Mouse (Mus musculus): ENCODE data around the gene Rrp15. TPM values are rescaled to one million over a fixed set of nuclear protein-coding genes. Genes with fewer than 3 reads are reported as not detected.
A peak's percentile ranks its signal among the peaks of the same experiment; 100 is the strongest.

The Rrp15 gene
- polyA plus RNA-seq, 1 experiment from 2014 or later, result 49.1 TPM

DNA sequence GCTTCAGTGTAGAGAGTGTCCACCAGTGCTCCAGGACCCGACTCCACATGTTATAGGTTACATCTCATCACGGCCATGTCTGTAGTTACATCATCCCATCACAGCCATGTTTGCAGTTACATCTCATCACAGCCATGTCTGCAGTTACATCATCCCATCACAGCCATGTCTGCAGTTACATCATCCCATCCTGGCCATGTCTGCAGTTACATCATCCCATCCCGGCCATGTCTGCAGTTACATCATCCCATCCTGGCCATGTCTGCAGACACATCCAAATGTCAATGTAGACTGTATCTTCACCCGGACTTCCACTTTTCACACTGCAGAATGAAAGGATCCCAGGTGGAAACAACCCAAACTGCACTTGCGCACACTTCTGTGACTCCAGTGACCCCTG lies 13.6 kb downstream of the Rrp15 start:
- Histone ChIP-seq H3K27me3 (replicated peaks) (no peaks in the 10 kb centered on the region), H3K4me2 (replicated peaks) (no peak overlapping the region), H3K9me3 (no peaks in the 10 kb centered on the region), H3K36me3 (peaks cover 47% of the 10 kb centered on the region), H3K4me1 (no peaks in the 10 kb centered on the region), H3K4me3 (no peak overlapping the region), H3K27ac (no peak overlapping the region), H3K9ac (no peak overlapping the region)
- 97% methylated on average over 5 of the region's 5 CpGs for WGBS
- no peak for ATAC-seq (ENCODE audit: low FRiP score, low read depth)

- H3K9ac ChIP-seq, result no peak overlapping the region
- peaks cover 34% of the 10 kb centered on the region for H3K36me3 ChIP-seq
- H3K9me3 ChIP-seq, result no peaks in the 10 kb centered on the region
- 97% methylated on average over 8 of the region's 8 CpGs for WGBS
- no peak for ATAC-seq (ENCODE audit: low FRiP score, low read depth)
- H3K4me3 ChIP-seq, result no peak overlapping the region
- no peak overlapping the region for H3K4me2 ChIP-seq (replicated peaks)
- no peak overlapping the region for H3K27ac ChIP-seq
- no peaks in the 10 kb centered on the region for H3K4me1 ChIP-seq
- H3K27me3 ChIP-seq (replicated peaks), result no peaks in the 10 kb centered on the region
Observed at GRCm38 (mm10) chr1:186733052-186733451, 16.1 kb downstream of the Rrp15 start.

DNA sequence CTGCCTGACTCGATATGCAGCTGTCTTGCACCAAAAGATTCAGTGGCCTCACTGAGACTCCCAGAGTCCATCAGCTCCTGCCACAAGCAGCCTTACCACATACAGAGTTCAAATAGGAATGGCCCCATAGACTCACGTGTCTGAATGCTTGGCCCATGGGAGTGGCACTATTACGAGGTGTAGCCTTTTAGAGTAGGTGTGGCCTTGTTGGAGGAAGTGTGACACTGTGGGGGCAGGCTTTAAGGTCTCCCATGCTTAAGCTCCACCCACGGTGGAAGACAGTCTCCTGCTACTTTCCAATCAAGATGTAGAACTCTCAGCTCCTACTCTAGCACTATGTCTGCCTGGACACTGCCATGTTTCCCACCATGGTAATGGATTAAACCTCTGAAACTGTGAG lies 20.4 kb downstream of the Rrp15 start:
- H3K27ac ChIP-seq, result no peak overlapping the region
- no peaks in the 10 kb centered on the region for H3K27me3 ChIP-seq (replicated peaks)
- H3K36me3 ChIP-seq, result no peaks in the 10 kb centered on the region
- H3K4me2 ChIP-seq (replicated peaks), result no peak overlapping the region
- no peak for ATAC-seq (ENCODE audit: low FRiP score, low read depth)
- no peak overlapping the region for H3K9ac ChIP-seq
- WGBS, result 65% methylated on average over 4 of the region's 4 CpGs
- no peaks in the 10 kb centered on the region for H3K4me1 ChIP-seq
- H3K4me3 ChIP-seq, result no peak overlapping the region
- H3K9me3 ChIP-seq, result no peaks in the 10 kb centered on the region

- Histone ChIP-seq H3K4me1 (no peaks in the 10 kb centered on the region), H3K4me3 (no peak overlapping the region), H3K27me3 (replicated peaks) (no peaks in the 10 kb centered on the region), H3K27ac (no peak overlapping the region), H3K9ac (no peak overlapping the region), H3K36me3 (no peaks in the 10 kb centered on the region), H3K9me3 (no peaks in the 10 kb centered on the region), H3K4me2 (replicated peaks) (no peak overlapping the region)
- ATAC-seq (ENCODE audit: low FRiP score, low read depth), result no peak
- WGBS, result 61% methylated on average over 7 of the region's 7 CpGs
Observed at GRCm38 (mm10) chr1:186726117-186726516, 23.0 kb downstream of the Rrp15 start.

DNA sequence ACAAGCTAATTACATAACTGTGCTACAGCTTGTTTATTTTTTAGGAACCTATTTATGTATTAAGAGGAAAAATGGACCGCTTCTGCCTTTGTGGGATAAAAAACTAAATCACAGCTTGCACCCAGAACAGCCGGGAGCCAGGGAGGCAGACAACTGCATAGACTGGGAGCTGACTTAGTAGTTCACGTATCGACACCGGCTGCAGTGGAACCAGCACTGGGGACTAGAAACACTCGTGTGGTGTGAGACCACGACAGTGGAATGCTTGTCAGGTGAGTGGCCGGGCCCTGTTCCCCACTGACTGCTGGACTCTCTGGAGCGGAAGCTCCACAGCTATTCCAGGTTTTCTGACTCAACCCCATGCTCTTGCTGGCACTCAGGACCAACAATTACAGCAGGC lies 26.9 kb downstream of the Rrp15 start:
- WGBS, result 89% methylated on average over 9 of the region's 9 CpGs
- H3K4me1 ChIP-seq, result no peaks in the 10 kb centered on the region
- no peaks in the 10 kb centered on the region for H3K27me3 ChIP-seq (replicated peaks)
- H3K9me3 ChIP-seq, result no peaks in the 10 kb centered on the region
- peaks cover 12% of the 10 kb centered on the region; the same call in 1 of the 2 replicates for H3K36me3 ChIP-seq
- H3K9ac ChIP-seq, result no peak overlapping the region
- H3K4me2 ChIP-seq (replicated peaks), result no peak overlapping the region
- no peak overlapping the region for H3K4me3 ChIP-seq
- H3K27ac ChIP-seq, result no peak overlapping the region
- ATAC-seq (ENCODE audit: low FRiP score, low read depth), result no peak

DNA sequence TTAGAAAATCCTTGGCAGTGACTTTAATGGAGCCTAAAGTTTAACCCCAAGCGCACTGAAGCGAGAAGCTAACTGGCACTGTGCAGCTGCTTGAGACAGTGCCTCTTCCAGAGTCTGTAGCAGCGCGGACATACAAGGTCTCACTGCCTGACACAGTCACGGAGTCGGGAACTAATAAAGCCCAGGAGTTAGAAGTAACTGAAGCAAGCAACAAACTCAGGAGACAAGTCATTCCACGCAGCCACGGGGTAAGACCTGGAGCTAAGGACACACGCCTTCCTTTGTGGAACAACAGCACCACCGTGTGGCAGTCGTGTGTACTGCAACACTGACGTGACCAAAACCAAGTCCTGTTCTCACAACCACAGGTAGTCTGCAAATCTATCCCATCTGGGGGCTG lies 27.3 kb downstream of the Rrp15 start:
- H3K9me3 ChIP-seq, result no peaks in the 10 kb centered on the region
- peaks cover 12% of the 10 kb centered on the region; the same call in 1 of the 2 replicates for H3K36me3 ChIP-seq
- 39% methylated on average over 12 of the region's 12 CpGs for WGBS
- H3K27me3 ChIP-seq (replicated peaks), result no peaks in the 10 kb centered on the region
- no peak overlapping the region for H3K4me3 ChIP-seq
- no peak overlapping the region for H3K27ac ChIP-seq
- H3K4me1 ChIP-seq, result no peaks in the 10 kb centered on the region
- H3K9ac ChIP-seq, result no peak overlapping the region
- no peak overlapping the region for H3K4me2 ChIP-seq (replicated peaks)
- ATAC-seq (ENCODE audit: low FRiP score, low read depth), result peak; percentile 61

DNA sequence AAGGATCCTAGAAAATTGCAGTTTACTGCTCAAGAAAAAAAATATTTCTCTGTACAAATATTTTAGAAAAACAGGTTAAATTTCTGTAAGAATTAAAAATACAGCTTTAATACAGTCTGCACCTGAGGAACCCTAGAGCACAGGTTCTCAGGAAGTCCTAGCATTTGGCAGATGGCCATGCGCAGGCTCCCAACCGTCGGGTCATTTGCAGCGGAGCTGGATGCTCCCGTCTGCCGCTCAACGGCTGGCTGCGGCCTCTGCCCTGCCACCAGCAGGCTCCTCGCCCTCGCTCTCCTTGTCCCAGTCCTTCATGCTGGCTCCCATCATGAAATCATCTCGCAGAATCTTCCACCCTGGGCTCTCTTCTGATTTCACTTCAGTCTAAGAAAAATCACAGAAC lies 28.0 kb downstream of the Rrp15 start:
- Histone ChIP-seq H3K9ac (no peak overlapping the region), H3K4me3 (no peak overlapping the region)
- 94% methylated on average over 11 of the region's 11 CpGs for WGBS

GRCm38 (mm10) chr1:186719708-186720107 lies 29.4 kb downstream of the Rrp15 start:
- Histone ChIP-seq H3K9ac (no peak overlapping the region), H3K4me3 (no peak overlapping the region), H3K36me3 (peaks cover 12% of the 10 kb centered on the region; the same call in 1 of the 2 replicates), H3K27me3 (replicated peaks) (no peaks in the 10 kb centered on the region), H3K27ac (no peak overlapping the region), H3K4me1 (no peaks in the 10 kb centered on the region), H3K4me2 (replicated peaks) (no peak overlapping the region), H3K9me3 (no peaks in the 10 kb centered on the region)
- no peak for ATAC-seq (ENCODE audit: low FRiP score, low read depth)
- WGBS, result 92% methylated on average over 9 of the region's 9 CpGs

More for the DNA sequence above, 28.0 kb downstream of the Rrp15 start:
- Histone ChIP-seq H3K27ac (no peak overlapping the region), H3K9me3 (no peaks in the 10 kb centered on the region), H3K4me1 (no peaks in the 10 kb centered on the region), H3K4me2 (replicated peaks) (no peak overlapping the region), H3K27me3 (replicated peaks) (no peaks in the 10 kb centered on the region), H3K36me3 (peaks cover 12% of the 10 kb centered on the region; the same call in 1 of the 2 replicates)
- no peak for ATAC-seq (ENCODE audit: low FRiP score, low read depth)

DNA sequence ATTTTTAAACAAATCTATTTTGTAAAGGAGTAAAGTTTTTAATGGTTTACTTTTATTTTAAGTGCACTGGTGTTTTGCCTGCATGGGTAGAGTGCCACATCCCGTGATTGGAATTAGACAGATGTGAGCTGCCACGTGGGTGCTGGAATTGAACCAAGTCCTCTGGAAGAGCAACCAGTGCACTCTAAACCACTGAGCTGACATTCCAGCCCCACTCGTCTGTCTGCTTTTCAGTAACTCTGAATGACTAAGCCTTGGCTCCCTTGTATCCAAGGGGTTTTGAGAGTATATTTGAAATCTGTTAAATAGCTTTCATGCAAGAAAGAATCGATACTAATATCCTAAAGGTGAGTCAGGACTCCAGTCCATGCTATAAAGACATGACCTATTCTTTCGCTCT lies 30.3 kb downstream of the Rrp15 start:
- H3K4me1 ChIP-seq, result no peaks in the 10 kb centered on the region
- no peak overlapping the region for H3K4me3 ChIP-seq
- no peak overlapping the region for H3K27ac ChIP-seq
- H3K4me2 ChIP-seq (replicated peaks), result no peak overlapping the region
- 92% methylated on average over 5 of the region's 5 CpGs for WGBS
- H3K27me3 ChIP-seq (replicated peaks), result no peaks in the 10 kb centered on the region
- no peak for ATAC-seq (ENCODE audit: low FRiP score, low read depth)
- no peak overlapping the region for H3K9ac ChIP-seq
- peaks cover 12% of the 10 kb centered on the region; the same call in 1 of the 2 replicates for H3K36me3 ChIP-seq
- H3K9me3 ChIP-seq, result no peaks in the 10 kb centered on the region

DNA sequence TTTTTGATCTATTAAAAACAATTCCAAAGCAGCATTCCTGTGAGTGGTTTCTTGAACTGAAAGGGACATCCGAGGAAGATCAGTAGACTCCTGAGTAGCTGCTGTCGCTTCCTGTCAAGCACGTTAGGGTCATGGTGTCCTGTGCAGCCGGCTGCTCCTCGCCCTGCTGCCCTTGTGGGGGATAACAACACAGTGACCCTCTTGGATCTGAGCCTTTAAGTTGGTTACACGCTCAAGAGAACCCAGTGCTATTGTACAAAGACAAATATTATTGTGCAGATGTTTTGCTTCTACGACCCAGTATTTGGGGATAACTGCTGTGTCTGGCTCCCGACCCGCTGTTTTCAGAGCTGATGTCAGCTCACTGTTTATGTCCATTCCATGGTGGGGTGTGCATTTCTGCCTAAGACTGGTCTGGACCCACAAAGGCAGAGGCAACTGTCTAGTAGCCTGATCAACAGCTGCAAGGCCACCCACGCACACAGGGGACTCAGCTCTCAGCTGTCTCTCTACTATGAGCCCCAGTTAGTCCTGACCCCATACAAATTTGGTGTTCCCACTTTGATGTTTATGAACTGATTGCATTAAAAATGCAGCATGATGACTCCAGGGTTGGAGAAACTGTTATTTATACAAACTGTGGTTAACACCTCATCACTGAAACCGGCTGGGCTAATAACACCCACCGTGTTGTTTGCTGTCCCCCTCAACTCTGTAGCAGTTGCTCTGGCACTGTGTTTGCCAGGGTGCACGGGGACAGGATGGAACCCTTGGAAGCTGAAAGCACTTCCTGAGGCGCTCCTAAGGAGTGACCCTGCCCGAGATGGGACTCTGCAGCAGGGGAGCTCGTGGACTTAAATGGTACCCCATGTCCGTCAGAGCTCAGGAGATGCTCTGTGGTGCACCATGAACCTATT lies 33.9 kb downstream of the Rrp15 start:
- 85% methylated on average over 17 of the region's 17 CpGs for WGBS
- no peaks in the 10 kb centered on the region for H3K27me3 ChIP-seq (replicated peaks)
- no peak for ATAC-seq (ENCODE audit: low FRiP score, low read depth)

GRCm38 (mm10) chr1:186714215-186714614 lies 34.9 kb downstream of the Rrp15 start:
- 83% methylated on average over 4 of the region's 4 CpGs for WGBS
- no peak overlapping the region for H3K27ac ChIP-seq
- no peak overlapping the region for H3K4me2 ChIP-seq (replicated peaks)
- H3K36me3 ChIP-seq, result no peaks in the 10 kb centered on the region; the same call in 1 of the 2 replicates
- no peak for ATAC-seq (ENCODE audit: low FRiP score, low read depth)
- H3K4me1 ChIP-seq, result no peaks in the 10 kb centered on the region
- H3K4me3 ChIP-seq, result no peak overlapping the region
- no peaks in the 10 kb centered on the region for H3K9me3 ChIP-seq
- H3K27me3 ChIP-seq (replicated peaks), result no peaks in the 10 kb centered on the region
- H3K9ac ChIP-seq, result no peak overlapping the region

More for the DNA sequence above, 33.9 kb downstream of the Rrp15 start:
- Histone ChIP-seq H3K27ac (no peak overlapping the region), H3K4me1 (no peaks in the 10 kb centered on the region), H3K4me2 (replicated peaks) (no peak overlapping the region), H3K36me3 (peaks cover 8% of the 10 kb centered on the region; the same call in 1 of the 2 replicates), H3K9ac (no peak overlapping the region), H3K9me3 (no peaks in the 10 kb centered on the region), H3K4me3 (no peak overlapping the region)

DNA sequence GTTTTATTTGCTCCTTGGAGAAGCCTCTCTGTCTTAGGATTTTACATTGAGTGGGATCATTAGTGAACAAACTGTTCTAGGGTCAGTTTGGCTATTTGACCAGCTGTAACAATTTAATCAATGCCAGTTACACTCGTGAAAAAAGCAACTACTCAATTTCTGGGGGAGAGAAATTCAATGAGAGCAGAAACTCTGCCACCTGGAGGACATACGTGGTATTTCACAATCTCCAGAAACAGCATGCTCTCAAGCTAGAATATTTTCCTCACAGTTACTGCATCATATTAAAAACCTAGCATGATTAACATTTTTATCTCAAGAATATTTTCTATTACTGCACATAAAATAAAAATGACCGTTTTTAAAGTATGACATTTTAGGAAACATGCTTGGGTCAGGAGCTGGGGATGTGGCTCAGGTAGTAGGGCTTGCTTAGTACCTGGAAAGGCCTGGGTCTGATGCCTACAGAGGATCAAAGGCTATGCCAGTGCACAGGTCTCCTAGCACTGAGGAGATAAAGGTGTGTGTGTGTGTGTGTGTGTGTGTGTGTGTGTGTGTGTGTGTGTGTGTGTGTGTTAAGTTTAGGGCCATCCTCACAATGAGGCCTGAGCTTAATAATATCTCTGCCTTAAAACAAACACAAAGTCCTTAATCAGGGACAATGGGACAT lies 36.2 kb downstream of the Rrp15 start:
- Histone ChIP-seq H3K27ac (no peak overlapping the region), H3K27me3 (replicated peaks) (no peaks in the 10 kb centered on the region), H3K4me2 (replicated peaks) (no peak overlapping the region), H3K4me1 (no peaks in the 10 kb centered on the region), H3K9ac (no peak overlapping the region), H3K9me3 (no peaks in the 10 kb centered on the region), H3K36me3 (no peaks in the 10 kb centered on the region; the same call in 1 of the 2 replicates), H3K4me3 (no peak overlapping the region)
- under 1% methylated on average over 3 of the region's 3 CpGs for whole genome bisulfite sequencing
- ATAC-seq (ENCODE audit: low FRiP score, low read depth), result no peak

Measured in neural tube, embryonic 12.5 days (tissue).